Mouse (Mus musculus): ENCODE results near the gene Cacnb4. TPM values are rescaled to one million over a fixed set of nuclear protein-coding genes. Genes with fewer than 3 reads are reported as not detected.

The Cacnb4 gene
- polyA plus RNA-seq, 1 experiment from 2014 or later, result 0.30 TPM

- H3K27ac ChIP-seq (ENCODE audit: low read depth, low read length), result no peak overlapping the region
- no peaks in the 10 kb centered on the region for H3K9me3 ChIP-seq (replicated peaks; ENCODE audit: control insufficient read depth, low read length)
- no peak overlapping the region for H3K4me2 ChIP-seq
- H3K27me3 ChIP-seq (ENCODE audit: control insufficient read depth, insufficient read depth, low read length), result peaks cover 7% of the 10 kb centered on the region
- no peaks in the 10 kb centered on the region for H3K4me1 ChIP-seq (ENCODE audit: control insufficient read depth, insufficient read depth, low read length)
- no peak for ATAC-seq (replicated peaks; ENCODE audit: insufficient number of reproducible peaks, low FRiP score, low TSS enrichment)
- WGBS (ENCODE audit: insufficient replicate concordance), result 73% methylated on average over 6 of the region's 6 CpGs
- H3K36me3 ChIP-seq (ENCODE audit: control insufficient read depth, insufficient read depth, low read length), result no peaks in the 10 kb centered on the region
- H3K9ac ChIP-seq (ENCODE audit: low read depth, low read length), result no peak overlapping the region
- no peak overlapping the region for H3K4me3 ChIP-seq (ENCODE audit: low read depth, low read length)
Measured at GRCm38 (mm10) chr2:52638857-52639529, 37.6 kb downstream of the Cacnb4 start.

- Histone ChIP-seq H3K9me3 (replicated peaks; ENCODE audit: control insufficient read depth, low read length) (no peaks in the 10 kb centered on the region), H3K36me3 (ENCODE audit: control insufficient read depth, insufficient read depth, low read length) (no peaks in the 10 kb centered on the region), H3K4me3 (ENCODE audit: low read depth, low read length) (no peak overlapping the region), H3K27ac (ENCODE audit: low read depth, low read length) (no peak overlapping the region), H3K9ac (ENCODE audit: low read depth, low read length) (no peak overlapping the region), H3K4me1 (ENCODE audit: control insufficient read depth, insufficient read depth, low read length) (no peaks in the 10 kb centered on the region), H3K4me2 (no peak overlapping the region), H3K27me3 (ENCODE audit: control insufficient read depth, insufficient read depth, low read length) (peaks cover 10% of the 10 kb centered on the region)
- ATAC-seq (replicated peaks; ENCODE audit: insufficient number of reproducible peaks, low FRiP score, low TSS enrichment), result no peak
- WGBS (ENCODE audit: insufficient replicate concordance), result 30% methylated on average over 4 of the region's 4 CpGs
Measured at GRCm38 (mm10) chr2:52638226-52638625, 38.4 kb downstream of the Cacnb4 start.

GRCm38 (mm10) chr2:52636051-52636450, 40.6 kb downstream of the Cacnb4 start:
- no peak for ATAC-seq (replicated peaks; ENCODE audit: insufficient number of reproducible peaks, low FRiP score, low TSS enrichment)
- H3K27ac ChIP-seq (ENCODE audit: low read depth, low read length), result no peak overlapping the region
- H3K4me3 ChIP-seq (ENCODE audit: low read depth, low read length), result no peak overlapping the region
- H3K27me3 ChIP-seq (ENCODE audit: control insufficient read depth, insufficient read depth, low read length), result peaks cover 10% of the 10 kb centered on the region
- H3K36me3 ChIP-seq (ENCODE audit: control insufficient read depth, insufficient read depth, low read length), result no peaks in the 10 kb centered on the region
- WGBS (ENCODE audit: insufficient replicate concordance), result 65% methylated on average over 5 of the region's 5 CpGs
- no peaks in the 10 kb centered on the region for H3K4me1 ChIP-seq (ENCODE audit: control insufficient read depth, insufficient read depth, low read length)
- no peak overlapping the region for H3K9ac ChIP-seq (ENCODE audit: low read depth, low read length)
- no peak overlapping the region for H3K4me2 ChIP-seq
- H3K9me3 ChIP-seq (replicated peaks; ENCODE audit: control insufficient read depth, low read length), result no peaks in the 10 kb centered on the region

DNA sequence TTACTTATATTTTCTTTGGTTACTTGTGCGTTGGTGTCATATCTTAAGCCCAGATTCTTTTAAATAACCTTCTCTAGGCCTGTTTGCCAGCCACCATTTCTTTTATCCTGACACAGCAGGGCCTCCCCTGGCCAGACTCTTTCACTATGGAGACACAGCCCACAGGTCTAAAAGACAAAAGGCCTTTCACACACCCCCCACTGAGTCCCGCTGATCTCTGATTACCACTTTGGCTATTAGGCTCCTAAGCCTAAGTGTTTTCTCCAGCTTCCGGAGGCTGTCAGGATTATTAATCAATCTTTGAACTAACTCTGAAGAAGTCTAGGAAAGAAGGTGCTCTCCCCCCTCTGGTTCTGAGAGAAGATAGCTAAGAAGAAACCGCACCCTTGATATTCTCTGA, 41.3 kb downstream of the Cacnb4 start:
- ATAC-seq (replicated peaks; ENCODE audit: insufficient number of reproducible peaks, low FRiP score, low TSS enrichment), result no peak

DNA sequence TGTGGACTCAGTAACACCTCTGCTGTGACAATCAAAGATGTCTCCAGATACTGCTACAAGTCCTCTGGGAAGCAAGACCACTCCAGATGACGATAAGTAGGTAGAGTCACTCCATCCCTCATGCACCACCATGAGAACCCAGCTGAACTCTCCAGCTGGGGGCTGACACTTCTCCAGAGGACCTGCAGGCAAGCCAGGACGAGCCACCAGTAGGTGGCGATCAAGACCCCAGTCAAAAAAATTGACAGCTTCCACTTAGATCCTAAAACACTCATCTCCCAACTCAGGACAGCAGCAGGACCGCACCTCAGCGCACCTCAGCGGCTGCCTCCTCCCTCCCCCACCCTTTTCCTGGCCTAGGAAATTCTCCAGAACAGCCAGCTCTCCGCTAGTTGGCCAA, 43.8 kb downstream of the Cacnb4 start:
- ATAC-seq (replicated peaks; ENCODE audit: insufficient number of reproducible peaks, low FRiP score, low TSS enrichment), result no peak
- 5% methylated on average over 7 of the region's 7 CpGs for WGBS (ENCODE audit: insufficient replicate concordance)
- H3K4me2 ChIP-seq, result 0 out of 2 replicates have a peak overlapping the region, but pooled peaks have one; percentile 17

More for the DNA sequence above, 41.3 kb downstream of the Cacnb4 start:
- H3K4me2 ChIP-seq, result no peak overlapping the region
- H3K4me1 ChIP-seq (ENCODE audit: control insufficient read depth, insufficient read depth, low read length), result no peaks in the 10 kb centered on the region
- 9% methylated on average over 4 of the region's 4 CpGs for WGBS (ENCODE audit: insufficient replicate concordance)
- no peak overlapping the region for H3K4me3 ChIP-seq (ENCODE audit: low read depth, low read length)
- no peak overlapping the region for H3K27ac ChIP-seq (ENCODE audit: low read depth, low read length)
- no peaks in the 10 kb centered on the region for H3K36me3 ChIP-seq (ENCODE audit: control insufficient read depth, insufficient read depth, low read length)
- H3K27me3 ChIP-seq (ENCODE audit: control insufficient read depth, insufficient read depth, low read length), result peaks cover 10% of the 10 kb centered on the region
- H3K9me3 ChIP-seq (replicated peaks; ENCODE audit: control insufficient read depth, low read length), result no peaks in the 10 kb centered on the region
- H3K9ac ChIP-seq (ENCODE audit: low read depth, low read length), result no peak overlapping the region

DNA sequence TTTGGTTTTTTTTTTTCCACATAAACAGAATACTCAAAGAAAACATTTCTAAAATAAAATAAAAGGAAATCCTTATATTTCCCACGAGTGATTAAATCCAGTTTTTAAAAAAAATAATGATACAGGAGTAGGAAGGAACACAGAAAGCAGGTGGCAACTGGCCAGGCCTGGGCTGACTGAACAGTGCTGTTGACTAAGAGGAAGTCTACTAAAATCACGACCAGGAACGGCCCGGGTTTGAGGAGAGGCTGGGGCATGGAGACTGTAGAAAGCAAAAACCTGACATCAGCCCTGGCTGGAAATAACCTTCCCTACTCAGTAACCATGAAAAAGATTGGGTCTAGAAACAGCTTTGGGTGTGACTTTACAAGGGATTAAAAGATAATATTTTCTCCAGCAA, 48.4 kb downstream of the Cacnb4 start:
- H3K27ac ChIP-seq (ENCODE audit: low read depth, low read length), result no peak overlapping the region
- peaks cover 11% of the 10 kb centered on the region for H3K4me1 ChIP-seq (ENCODE audit: control insufficient read depth, insufficient read depth, low read length)
- no peak for ATAC-seq (replicated peaks; ENCODE audit: insufficient number of reproducible peaks, low FRiP score, low TSS enrichment)
- H3K4me2 ChIP-seq, result no peak overlapping the region
- H3K9me3 ChIP-seq (replicated peaks; ENCODE audit: control insufficient read depth, low read length), result no peaks in the 10 kb centered on the region
- H3K36me3 ChIP-seq (ENCODE audit: control insufficient read depth, insufficient read depth, low read length), result no peaks in the 10 kb centered on the region
- H3K9ac ChIP-seq (ENCODE audit: low read depth, low read length), result no peak overlapping the region
- H3K27me3 ChIP-seq (ENCODE audit: control insufficient read depth, insufficient read depth, low read length), result no peaks in the 10 kb centered on the region
- H3K4me3 ChIP-seq (ENCODE audit: low read depth, low read length), result no peak overlapping the region
- WGBS (ENCODE audit: insufficient replicate concordance), result 78% methylated on average over 4 of the region's 4 CpGs

More for the DNA sequence above, 43.8 kb downstream of the Cacnb4 start:
- Histone ChIP-seq H3K36me3 (ENCODE audit: control insufficient read depth, insufficient read depth, low read length) (no peaks in the 10 kb centered on the region), H3K27me3 (ENCODE audit: control insufficient read depth, insufficient read depth, low read length) (peaks cover 10% of the 10 kb centered on the region), H3K27ac (ENCODE audit: low read depth, low read length) (no peak overlapping the region), H3K4me1 (ENCODE audit: control insufficient read depth, insufficient read depth, low read length) (no peaks in the 10 kb centered on the region), H3K9me3 (replicated peaks; ENCODE audit: control insufficient read depth, low read length) (no peaks in the 10 kb centered on the region), H3K9ac (ENCODE audit: low read depth, low read length) (no peak overlapping the region), H3K4me3 (ENCODE audit: low read depth, low read length) (no peak overlapping the region)

GRCm38 (mm10) chr2:52626266-52626665, 50.4 kb downstream of the Cacnb4 start:
- H3K4me3 ChIP-seq (ENCODE audit: low read depth, low read length), result no peak overlapping the region
- H3K4me2 ChIP-seq, result no peak overlapping the region
- H3K27me3 ChIP-seq (ENCODE audit: control insufficient read depth, insufficient read depth, low read length), result no peaks in the 10 kb centered on the region
- no peak for ATAC-seq (replicated peaks; ENCODE audit: insufficient number of reproducible peaks, low FRiP score, low TSS enrichment)
- peaks cover 13% of the 10 kb centered on the region for H3K4me1 ChIP-seq (ENCODE audit: control insufficient read depth, insufficient read depth, low read length)
- no peaks in the 10 kb centered on the region for H3K9me3 ChIP-seq (replicated peaks; ENCODE audit: control insufficient read depth, low read length)
- H3K9ac ChIP-seq (ENCODE audit: low read depth, low read length), result no peak overlapping the region
- H3K27ac ChIP-seq (ENCODE audit: low read depth, low read length), result no peak overlapping the region
- H3K36me3 ChIP-seq (ENCODE audit: control insufficient read depth, insufficient read depth, low read length), result no peaks in the 10 kb centered on the region
- whole genome bisulfite sequencing (ENCODE audit: insufficient replicate concordance), result 89% methylated on average over 3 of the region's 3 CpGs

- 81% methylated on average over 6 of the region's 6 CpGs for WGBS (ENCODE audit: insufficient replicate concordance)
- H3K4me2 ChIP-seq, result no peak overlapping the region
- no peaks in the 10 kb centered on the region for H3K9me3 ChIP-seq (replicated peaks; ENCODE audit: control insufficient read depth, low read length)
- H3K9ac ChIP-seq (ENCODE audit: low read depth, low read length), result no peak overlapping the region
- no peak overlapping the region for H3K4me3 ChIP-seq (ENCODE audit: low read depth, low read length)
- no peaks in the 10 kb centered on the region for H3K27me3 ChIP-seq (ENCODE audit: control insufficient read depth, insufficient read depth, low read length)
- peaks cover 13% of the 10 kb centered on the region for H3K4me1 ChIP-seq (ENCODE audit: control insufficient read depth, insufficient read depth, low read length)
- no peaks in the 10 kb centered on the region for H3K36me3 ChIP-seq (ENCODE audit: control insufficient read depth, insufficient read depth, low read length)
- ATAC-seq (replicated peaks; ENCODE audit: insufficient number of reproducible peaks, low FRiP score, low TSS enrichment), result no peak
- no peak overlapping the region for H3K27ac ChIP-seq (ENCODE audit: low read depth, low read length)
Measured at GRCm38 (mm10) chr2:52625731-52626130, 50.9 kb downstream of the Cacnb4 start.

DNA sequence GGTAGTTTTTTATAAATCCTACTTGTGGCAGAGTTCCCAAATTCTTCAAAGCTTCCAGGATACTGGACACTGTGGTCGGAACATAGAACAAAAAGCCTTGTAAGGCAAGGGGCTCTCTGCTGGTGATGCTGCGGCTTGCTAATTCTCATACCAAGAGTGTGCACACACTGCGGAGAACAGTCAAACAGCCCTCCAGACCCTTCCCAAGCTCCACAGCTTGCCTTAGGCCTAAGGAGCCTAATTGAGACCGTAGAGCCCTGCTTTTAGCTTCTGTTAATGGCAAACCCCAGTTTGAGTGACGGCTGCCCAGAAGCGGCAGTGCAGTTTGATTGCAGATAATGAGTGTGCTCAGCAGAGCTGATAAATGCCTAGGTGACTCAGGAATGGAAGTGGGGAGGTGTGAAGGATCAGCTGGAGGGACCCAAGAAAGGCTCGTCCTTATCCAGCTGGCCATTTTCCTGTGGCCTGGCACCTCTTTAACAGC, 52.7 kb downstream of the Cacnb4 start:
- Histone ChIP-seq H3K27me3 (ENCODE audit: control insufficient read depth, insufficient read depth, low read length) (no peaks in the 10 kb centered on the region), H3K9me3 (replicated peaks; ENCODE audit: control insufficient read depth, low read length) (no peaks in the 10 kb centered on the region), H3K4me2 (no peak overlapping the region), H3K9ac (ENCODE audit: low read depth, low read length) (peak overlapping the region; percentile 16; the same call in 1 of the 2 replicates), H3K36me3 (ENCODE audit: control insufficient read depth, insufficient read depth, low read length) (no peaks in the 10 kb centered on the region), H3K27ac (ENCODE audit: low read depth, low read length) (peak overlapping the region; percentile 63), H3K4me3 (ENCODE audit: low read depth, low read length) (no peak overlapping the region), H3K4me1 (ENCODE audit: control insufficient read depth, insufficient read depth, low read length) (peaks cover 18% of the 10 kb centered on the region)
- ATAC-seq (replicated peaks; ENCODE audit: insufficient number of reproducible peaks, low FRiP score, low TSS enrichment), result no peak
- 27% methylated on average over 7 of the region's 7 CpGs for WGBS (ENCODE audit: insufficient replicate concordance)
